In the genomic region with DNA sequence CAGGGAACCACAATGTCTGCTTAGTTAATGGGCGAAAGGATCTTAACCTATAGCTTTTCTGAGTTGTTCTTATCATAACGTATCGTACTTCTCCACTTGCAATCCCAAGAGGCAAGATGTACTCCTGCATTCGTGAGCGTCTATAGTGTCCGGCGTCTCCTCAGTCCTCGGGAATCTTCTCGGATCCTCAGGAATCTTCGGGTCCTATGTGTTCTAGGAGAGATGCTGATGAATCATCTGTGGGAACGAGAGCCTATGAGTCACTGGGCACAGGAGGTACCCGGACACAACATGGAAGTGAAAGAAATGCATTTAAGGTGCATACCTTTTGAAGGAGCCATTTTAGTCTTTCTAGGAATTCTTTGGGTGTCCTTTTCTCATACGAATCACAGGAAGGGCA, we compare ENCODE assay signal across 25 mouse cellular contexts. TPM values are rescaled to one million over a fixed set of nuclear protein-coding genes. Genes with fewer than 3 reads are reported as not detected.
"Had no signal": no experiment of that assay in that cellular context is flagged by ENCODE, and none has a peak within 500 bp of the region (broad histone marks: within the 10 kb centered on the region; RNA-seq: fewer than 3 reads in every experiment).

No protein-coding gene starts in this region.

- DNase-seq: lung, adult 18-20 months; lung, embryonic 14.5 days; lung, postnatal 10 days; lung, postnatal 4 days; retina, postnatal 1 day; right cerebral cortex, adult 18-20 months; right cerebral cortex, postnatal 25 days; right cerebral cortex, postnatal 4 days; spleen, adult 18-20 months; thymus, adult 18-20 months; thymus, postnatal 14 days; thymus, postnatal 36 days had no signal

- H3K27me3 ChIP-seq: midbrain, embryonic 13.5 days; midbrain, embryonic 15.5 days; neural tube, embryonic 13.5 days; neural tube, embryonic 15.5 days had no signal

- H3K4me2 ChIP-seq: lung, embryonic 14.5 days; midbrain, embryonic 11.5 days; midbrain, embryonic 13.5 days; midbrain, embryonic 15.5 days; neural tube, embryonic 13.5 days; neural tube, embryonic 15.5 days had no signal

- H3K27ac ChIP-seq: midbrain, embryonic 13.5 days; midbrain, embryonic 15.5 days; neural tube, embryonic 13.5 days; neural tube, embryonic 15.5 days had no signal

- H3K9ac ChIP-seq: lung, embryonic 14.5 days; midbrain, embryonic 13.5 days; midbrain, embryonic 15.5 days; neural tube, embryonic 13.5 days; neural tube, embryonic 15.5 days had no signal

- H3K4me1 ChIP-seq: megakaryocyte, embryonic 14.5 days; midbrain, embryonic 13.5 days; midbrain, embryonic 15.5 days; neural tube, embryonic 15.5 days had no signal

- H3K36me3 ChIP-seq: midbrain, embryonic 13.5 days; midbrain, embryonic 15.5 days; neural tube, embryonic 13.5 days; neural tube, embryonic 15.5 days had no signal

- H3K4me3 ChIP-seq: megakaryocyte, embryonic 14.5 days; midbrain, embryonic 13.5 days; midbrain, embryonic 15.5 days; myocyte; neural tube, embryonic 13.5 days; neural tube, embryonic 15.5 days had no signal

- H3K9me3 ChIP-seq: midbrain, embryonic 13.5 days; midbrain, embryonic 15.5 days; neural tube, embryonic 13.5 days; neural tube, embryonic 15.5 days had no signal

- ATAC-seq: midbrain, embryonic 13.5 days; midbrain, embryonic 15.5 days had no signal

RNA-seq across cellular contexts. Expression of a gene that starts 7.3 kb away (rescaled TPM):
- total RNA-seq: midbrain, postnatal 0 days had no signal
- polyA plus RNA-seq: lung, embryonic 14.5 days; lung, embryonic 16.5 days; midbrain, embryonic 11.5 days; midbrain, embryonic 15.5 days; midbrain, postnatal 0 days; myocyte; neural tube, embryonic 11.5 days; neural tube, embryonic 13.5 days; neural tube, embryonic 15.5 days; small intestine, adult 2 months; stomach, embryonic 14.5 days; stomach, embryonic 16.5 days had no signal
